Mouse (Mus musculus): ENCODE measurements around the gene Gm49450. TPM values are rescaled to one million over a fixed set of nuclear protein-coding genes. Genes with fewer than 3 reads are reported as not detected.
"Not testable (repeated sequence)": the region's sequence is repeated elsewhere in the genome, so short reads cannot be mapped to it uniquely, and the experiment has no call there.

Gm49450 gene
- polyA plus RNA-seq, 1 experiment from 2014 or later, result not detected

GRCm38 (mm10) chr15:98956000-98956399 is 2.6 kb upstream of the Gm49450 start:
- DNase-seq (ENCODE audit: low spot score), result no peak

- no peak for DNase-seq (ENCODE audit: low spot score)
Measured at GRCm38 (mm10) chr15:98955324-98955723, 2.0 kb upstream of the Gm49450 start.

GRCm38 (mm10) chr15:98954425-98955253 is 1.3 kb upstream of the Gm49450 start:
- DNase-seq (ENCODE audit: low spot score), result no peak

GRCm38 (mm10) chr15:98952751-98953400 is 475 bp downstream of the Gm49450 start:
- peak; percentile 89 for DNase-seq (ENCODE audit: low spot score)

- DNase-seq (ENCODE audit: low spot score), result no peak
Measured at GRCm38 (mm10) chr15:98952063-98952455, 1.3 kb downstream of the Gm49450 start.

GRCm38 (mm10) chr15:98951122-98952062 is 2.0 kb downstream of the Gm49450 start:
- DNase-seq (ENCODE audit: low spot score), result not testable (repeated sequence)

GRCm38 (mm10) chr15:98949607-98949892 is 3.8 kb downstream of the Gm49450 start:
- no peak for DNase-seq (ENCODE audit: low spot score)

- DNase-seq (ENCODE audit: low spot score), result no peak
Measured at GRCm38 (mm10) chr15:98948857-98949606, 4.3 kb downstream of the Gm49450 start.

GRCm38 (mm10) chr15:98948382-98948781 is 5.0 kb downstream of the Gm49450 start:
- DNase-seq (ENCODE audit: low spot score), result no peak

GRCm38 (mm10) chr15:98947884-98948283 is 5.5 kb downstream of the Gm49450 start:
- DNase-seq (ENCODE audit: low spot score), result no peak

- DNase-seq (ENCODE audit: low spot score), result no peak
Measured at GRCm38 (mm10) chr15:98943133-98943532, 10.2 kb downstream of the Gm49450 start.

- DNase-seq (ENCODE audit: low spot score), result no peak
Measured at GRCm38 (mm10) chr15:98942081-98942480, 11.3 kb downstream of the Gm49450 start.

- DNase-seq (ENCODE audit: low spot score), result no peak
Measured at GRCm38 (mm10) chr15:98941539-98941938, 11.8 kb downstream of the Gm49450 start.

GRCm38 (mm10) chr15:98940816-98941215 is 12.5 kb downstream of the Gm49450 start:
- DNase-seq (ENCODE audit: low spot score), result no peak

GRCm38 (mm10) chr15:98934217-98934839 is 19.0 kb downstream of the Gm49450 start, which contains the start of gene Tuba1b:
Gene Tuba1b (minus strand): TSS chr15:98934565.
- peak; percentile 88 for DNase-seq (ENCODE audit: low spot score)

- DNase-seq (ENCODE audit: low spot score), result peak; percentile 95
Measured at GRCm38 (mm10) chr15:98933833-98934216, 19.5 kb downstream of the Gm49450 start.

- not testable (repeated sequence) for DNase-seq (ENCODE audit: low spot score)
Measured at GRCm38 (mm10) chr15:98933004-98933671, 20.2 kb downstream of the Gm49450 start.

GRCm38 (mm10) chr15:98930998-98931397 is 22.4 kb downstream of the Gm49450 start:
- no peak for DNase-seq (ENCODE audit: low spot score)

GRCm38 (mm10) chr15:98930017-98930734 is 23.2 kb downstream of the Gm49450 start:
- DNase-seq (ENCODE audit: low spot score), result no peak

Data from thymus, postnatal 0 days (tissue).